Mouse (Mus musculus) MEL (cell line): ENCODE data around the gene Itpr2. TPM values are rescaled to one million over a fixed set of nuclear protein-coding genes. Genes with fewer than 3 reads are reported as not detected.
A peak's percentile ranks its signal among the peaks of the same experiment; 100 is the strongest.

ENCODE experiments used
- DNase-seq: peaks from one replicate; pipeline ENCODE4 v3.0.0; 2011; ENCODE audit warnings: low read depth, low spot score
- H3K27ac ChIP-seq: 2 replicates; pipeline ENCODE4 v1.5.1; 2012; ENCODE audit warnings: low read depth, mild to moderate bottlenecking, control low read depth, low read length, moderate library complexity; ENCODE audit not compliant: control insufficient read depth
- H3K27me3 ChIP-seq, 2 experiments: fragments of 150-350 bp in 1 of 2; sonication (generic) in 1 of 2; 2 replicates each; pipeline ENCODE4 v1.6.1; 2012; ENCODE audit warnings: low read length in 2 of 2, mild to moderate bottlenecking in 2 of 2, improper control_type of control experiment in 1 of 2, moderate library complexity in 1 of 2; ENCODE audit not compliant: insufficient read depth in 2 of 2, control insufficient read depth in 1 of 2
- H3K36me3 ChIP-seq, 2 experiments: 2 replicates each; pipeline ENCODE4 v1.6.1; 2012 to 2014; ENCODE audit warnings: low read length in 2 of 2, improper control_type of control experiment in 1 of 2, inconsistent platforms in 1 of 2, mild to moderate bottlenecking in 1 of 2; ENCODE audit not compliant: insufficient read depth in 2 of 2, control insufficient read depth in 1 of 2
- H3K4me1 ChIP-seq, 2 experiments: fragments of 150-350 bp in 1 of 2; sonication (generic) in 1 of 2; 2 replicates each; pipeline ENCODE4 v1.6.1; 2012; ENCODE audit warnings: low read length in 2 of 2, improper control_type of control experiment in 1 of 2, mild to moderate bottlenecking in 1 of 2; ENCODE audit not compliant: insufficient read depth in 2 of 2, control insufficient read depth in 1 of 2
- H3K4me3 ChIP-seq, 2 experiments: fragments of 150-350 bp in 1 of 2; sonication (generic) in 1 of 2; 2 replicates each; pipeline ENCODE4 v1.5.1; 2012; ENCODE audit warnings: low read depth in 2 of 2, low read length in 2 of 2, mild to moderate bottlenecking in 2 of 2, moderate library complexity in 2 of 2, control low read depth in 1 of 2, improper control_type of control experiment in 1 of 2; ENCODE audit not compliant: control insufficient read depth in 1 of 2, insufficient read depth in 1 of 2
- H3K79me2 ChIP-seq: 2 replicates; pipeline ENCODE4 v1.6.1; 2012; ENCODE audit warnings: mild to moderate bottlenecking, low read length, moderate library complexity; ENCODE audit not compliant: control insufficient read depth, poor library complexity, insufficient read depth
- H3K9ac ChIP-seq: 2 replicates; pipeline ENCODE4 v1.6.1; 2012; ENCODE audit warnings: low read depth, mild to moderate bottlenecking, control low read depth, low read length, moderate library complexity; ENCODE audit not compliant: control insufficient read depth, poor library complexity, severe bottlenecking
- H3K9me3 ChIP-seq: fragments of 150-350 bp; sonication (generic); replicated peaks from 2 replicates; pipeline ENCODE4 v1.6.1; 2012; ENCODE audit warnings: mild to moderate bottlenecking, low read length, improper control_type of control experiment, moderate library complexity; ENCODE audit not compliant: insufficient read depth
- BHLHE40 ChIP-seq: IDR thresholded peaks from 2 replicates; pipeline ENCODE4 v1.6.1; 2012; ENCODE audit warnings: low read depth, mild to moderate bottlenecking, inconsistent platforms, low read length, improper control_type of control experiment, borderline replicate concordance
- CHD1 ChIP-seq: IDR thresholded peaks from 2 replicates; pipeline ENCODE4 v1.6.1; 2012; ENCODE audit warnings: low read depth, mild to moderate bottlenecking, inconsistent platforms, low read length, improper control_type of control experiment
- CHD2 ChIP-seq: IDR thresholded peaks from 2 replicates; pipeline ENCODE4 v1.6.1; 2011; ENCODE audit warnings: low read length, improper control_type of control experiment
- CTCF ChIP-seq, 3 experiments: IDR thresholded peaks in 2 of 3; conservative IDR thresholded peaks in 1 of 3; 2 replicates each; pipeline ENCODE4 v1.5.1; 2011 to 2012; ENCODE audit warnings: low read length in 3 of 3, low read depth in 2 of 3, mild to moderate bottlenecking in 2 of 3, improper control_type of control experiment in 1 of 3, inconsistent platforms in 1 of 3, mixed read lengths in 1 of 3, moderate library complexity in 1 of 3; ENCODE audit not compliant: control insufficient read depth in 1 of 3, insufficient read depth in 1 of 3, poor library complexity in 1 of 3, severe bottlenecking in 1 of 3
- ELF1 ChIP-seq: IDR thresholded peaks from 2 replicates; pipeline ENCODE4 v1.6.1; 2014; ENCODE audit warnings: low read depth, mild to moderate bottlenecking, inconsistent platforms, low read length, improper control_type of control experiment, moderate library complexity
- EP300 ChIP-seq, 2 experiments: IDR thresholded peaks; 2 replicates each; pipeline ENCODE4 v1.6.1; 2011; ENCODE audit warnings: improper control_type of control experiment in 2 of 2, low read length in 2 of 2, low read depth in 1 of 2, mild to moderate bottlenecking in 1 of 2
- GABPA ChIP-seq: IDR thresholded peaks from 2 replicates; pipeline ENCODE4 v1.6.1; 2012; ENCODE audit warnings: low read depth, mild to moderate bottlenecking, inconsistent platforms, low read length, improper control_type of control experiment, moderate library complexity
- JUND ChIP-seq: IDR thresholded peaks from 2 replicates; pipeline ENCODE4 v1.6.1; 2011; ENCODE audit warnings: low read depth, mild to moderate bottlenecking, improper control_type of control experiment, low read length
- KAT2A ChIP-seq: conservative IDR thresholded peaks from 2 replicates; pipeline ENCODE4 v1.6.1; 2012; ENCODE audit warnings: low read depth, low read length, improper control_type of control experiment, inconsistent platforms
- MAFK ChIP-seq: IDR thresholded peaks from 2 replicates; pipeline ENCODE4 v1.6.1; 2011; ENCODE audit warnings: low read depth, mild to moderate bottlenecking, low read length, improper control_type of control experiment, borderline replicate concordance
- MAX ChIP-seq: IDR thresholded peaks from 2 replicates; pipeline ENCODE4 v1.6.1; 2011; ENCODE audit warnings: low read length, improper control_type of control experiment
- MAZ ChIP-seq: IDR thresholded peaks from 2 replicates; pipeline ENCODE4 v1.6.1; 2012; ENCODE audit warnings: low read depth, mild to moderate bottlenecking, inconsistent platforms, low read length, improper control_type of control experiment
- MEF2A ChIP-seq: IDR thresholded peaks from 2 replicates; pipeline ENCODE4 v1.6.1; 2014; ENCODE audit warnings: low read depth, mild to moderate bottlenecking, inconsistent platforms, low read length, improper control_type of control experiment; ENCODE audit not compliant: poor library complexity, insufficient replicate concordance, severe bottlenecking; ENCODE audit errors: extremely low read depth
- MXI1 ChIP-seq: IDR thresholded peaks from 2 replicates; pipeline ENCODE4 v1.6.1; 2011; ENCODE audit warnings: mild to moderate bottlenecking, low read depth, low read length, improper control_type of control experiment
- MYC ChIP-seq: IDR thresholded peaks from 2 replicates; pipeline ENCODE4 v1.6.1; 2011; ENCODE audit warnings: low read depth, mild to moderate bottlenecking, low read length, improper control_type of control experiment, moderate library complexity
- NRF1 ChIP-seq: IDR thresholded peaks from 2 replicates; pipeline ENCODE4 v1.6.1; 2014; ENCODE audit warnings: low read depth, mild to moderate bottlenecking, inconsistent platforms, low read length, improper control_type of control experiment, moderate library complexity; ENCODE audit not compliant: poor library complexity, insufficient read depth, severe bottlenecking
- POLR2A ChIP-seq, 2 experiments: IDR thresholded peaks; 2 replicates each; pipeline ENCODE4 v1.6.1; 2011 to 2012; ENCODE audit warnings: low read length in 2 of 2, mild to moderate bottlenecking in 2 of 2, control low read depth in 1 of 2, improper control_type of control experiment in 1 of 2, low read depth in 1 of 2, moderate library complexity in 1 of 2; ENCODE audit not compliant: control insufficient read depth in 1 of 2, insufficient read depth in 1 of 2, poor library complexity in 1 of 2
- POLR2AphosphoS2 ChIP-seq: IDR thresholded peaks from 2 replicates; pipeline ENCODE4 v1.6.1; 2011; ENCODE audit warnings: low read length, improper control_type of control experiment
- POLR2AphosphoS5 ChIP-seq: IDR thresholded peaks from 2 replicates; pipeline ENCODE4 v1.6.1; 2012; ENCODE audit warnings: low read depth, borderline replicate concordance, mild to moderate bottlenecking, inconsistent platforms, low read length, moderate library complexity, mixed read lengths
- RAD21 ChIP-seq: IDR thresholded peaks from 2 replicates; pipeline ENCODE4 v1.6.1; 2011; ENCODE audit warnings: mild to moderate bottlenecking, low read depth, low read length, improper control_type of control experiment
- SMC3 ChIP-seq: IDR thresholded peaks from 2 replicates; pipeline ENCODE4 v1.6.1; 2011; ENCODE audit warnings: low read depth, low read length, improper control_type of control experiment
- TAL1 ChIP-seq: IDR thresholded peaks from 2 replicates; pipeline ENCODE4 v1.6.1; 2012; ENCODE audit warnings: mild to moderate bottlenecking, inconsistent platforms, low read length, moderate library complexity, mixed read lengths
- TBP ChIP-seq: IDR thresholded peaks from 2 replicates; pipeline ENCODE4 v1.8.0; 2011; ENCODE audit warnings: low read depth, low read length, improper control_type of control experiment
- TCF12 ChIP-seq: IDR thresholded peaks from 2 replicates; pipeline ENCODE4 v1.6.1; 2014; ENCODE audit warnings: low read depth, mild to moderate bottlenecking, inconsistent platforms, low read length, improper control_type of control experiment, moderate library complexity
- USF1 ChIP-seq: IDR thresholded peaks from 2 replicates; pipeline ENCODE4 v1.6.1; 2014; ENCODE audit warnings: low read depth, mild to moderate bottlenecking, inconsistent platforms, low read length, improper control_type of control experiment, moderate library complexity
- ZC3H11A ChIP-seq: IDR thresholded peaks from 2 replicates; pipeline ENCODE4 v1.6.1; 2012; ENCODE audit warnings: low read depth, mild to moderate bottlenecking, inconsistent platforms, low read length, improper control_type of control experiment
- ZMIZ1 ChIP-seq: IDR thresholded peaks from 2 replicates; pipeline ENCODE4 v1.6.1; 2012; ENCODE audit warnings: low read depth, mild to moderate bottlenecking, inconsistent platforms, low read length, improper control_type of control experiment, moderate library complexity
- polyA plus RNA-seq, 2 experiments: library from polyadenylated mRNA; stranded (reverse) in 1 of 2; unstranded in 1 of 2; fragments of >175 nt in 1 of 2; fragments of >200 nt in 1 of 2; gene quantifications; 2 replicates each; pipeline versions ENCODE4 v1.2.1 to v1.2.4; 2012; ENCODE audit warnings: low replicate concordance in 2 of 2, low read depth in 1 of 2; ENCODE audit not compliant: insufficient read length in 2 of 2, insufficient read depth in 1 of 2, missing spikeins in 1 of 2
- total RNA-seq: library from RNA; depleted of rRNA; stranded (reverse); fragments of 300-350 nt; gene quantifications from 2 replicates; pipeline ENCODE4 v1.2.3, GENCODE M21; 2012

Itpr2 gene
- total and polyA plus RNA-seq, 3 experiments = 1.5 to 3.0 TPM; not detected in 1

- no peaks in the 10 kb centered on the region for H3K27me3 ChIP-seq
- no peak overlapping the region for H3K27ac ChIP-seq
- no peaks in the 10 kb centered on the region for H3K79me2 ChIP-seq
- no peaks in the 10 kb centered on the region for H3K36me3 ChIP-seq
- no peaks in the 10 kb centered on the region for H3K4me1 ChIP-seq
- no peaks in the 10 kb centered on the region for H3K9me3 ChIP-seq
- TF ChIP-seq RAD21 = no peak
- TF ChIP-seq NRF1 = no peak
- TF ChIP-seq TAL1 = no peak
- TF ChIP-seq POLR2AphosphoS5 = no peak
- TF ChIP-seq BHLHE40 = no peak
- TF ChIP-seq TBP = no peak
- DNase-seq = no peak
- no peak overlapping the region for H3K9ac ChIP-seq
- no peak overlapping the region for H3K4me3 ChIP-seq
Measured at GRCm38 (mm10) chr6:146347568-146347967, 154.5 kb downstream of the Itpr2 start.

- Histone ChIP-seq H3K9ac (no peak overlapping the region), H3K4me3 (no peak overlapping the region), H3K79me2 (no peaks in the 10 kb centered on the region), H3K27ac (no peak overlapping the region), H3K27me3 (no peaks in the 10 kb centered on the region), H3K36me3 (no peaks in the 10 kb centered on the region), H3K9me3 (no peaks in the 10 kb centered on the region), H3K4me1 (no peaks in the 10 kb centered on the region)
- DNase-seq = no peak
- no peak for TF ChIP-seq RAD21
- TF ChIP-seq GABPA = no peak
- TF ChIP-seq MAZ = no peak
- no peak for TF ChIP-seq KAT2A
- TF ChIP-seq TBP = no peak
- TF ChIP-seq CHD1 = no peak
- TF ChIP-seq CHD2 = no peak
- no peak for TF ChIP-seq POLR2A (IDR thresholded peaks at IDR 0.05; ENCODE audit: control insufficient read depth in 1 of 2, insufficient read depth in 1 of 2, low read depth in 1 of 2, low read length in 2 of 2, poor library complexity in 1 of 2)
- no peak for TF ChIP-seq BHLHE40
- TF ChIP-seq JUND = no peak
- TF ChIP-seq MXI1 = no peak
Measured at GRCm38 (mm10) chr6:146346545-146347195, 155.4 kb downstream of the Itpr2 start.

- no peak overlapping the region for H3K9ac ChIP-seq
- H3K36me3 ChIP-seq = no peaks in the 10 kb centered on the region
- H3K27ac ChIP-seq = no peak overlapping the region
- no peaks in the 10 kb centered on the region for H3K4me1 ChIP-seq
- no peaks in the 10 kb centered on the region for H3K9me3 ChIP-seq
- no peaks in the 10 kb centered on the region for H3K27me3 ChIP-seq
- peak; percentile 61 for DNase-seq
- H3K4me3 ChIP-seq = no peak overlapping the region
- no peaks in the 10 kb centered on the region for H3K79me2 ChIP-seq
- TF ChIP-seq POLR2AphosphoS2 = no peak
- no peak for TF ChIP-seq TCF12
- peak; percentile 63 for TF ChIP-seq SMC3
- TF ChIP-seq ELF1 = no peak
- TF ChIP-seq RAD21 = peak; percentile 67
- TF ChIP-seq CTCF (IDR thresholded peaks at IDR 0.05 in 2 of 3, conservative IDR thresholded peaks at IDR 0.05 in 1 of 3; ENCODE audit: control insufficient read depth in 1 of 3, insufficient read depth in 1 of 3, low read depth in 2 of 3, low read length in 3 of 3, poor library complexity in 1 of 3, severe bottlenecking in 1 of 3) = peak; percentile 65 to 76 (median 73)
- peak; percentile 71 for TF ChIP-seq USF1
- no peak for TF ChIP-seq EP300 (IDR thresholded peaks at IDR 0.05; ENCODE audit: low read depth in 1 of 2, low read length in 2 of 2)
- TF ChIP-seq ZMIZ1 = no peak
- no peak for TF ChIP-seq TAL1
- TF ChIP-seq ZC3H11A = peak; percentile 18
- TF ChIP-seq MYC = no peak
- TF ChIP-seq MAX = no peak
- TF ChIP-seq MEF2A = no peak
- TF ChIP-seq MAFK = no peak
Measured at GRCm38 (mm10) chr6:146344732-146345131, 157.3 kb downstream of the Itpr2 start.
